Mouse (Mus musculus): ENCODE measurements around the gene Ube2r2. TPM values are rescaled to one million over a fixed set of nuclear protein-coding genes. Genes with fewer than 3 reads are reported as not detected.

Ube2r2 gene
- polyA plus RNA-seq, 1 experiment = 69.0 TPM

DNA sequence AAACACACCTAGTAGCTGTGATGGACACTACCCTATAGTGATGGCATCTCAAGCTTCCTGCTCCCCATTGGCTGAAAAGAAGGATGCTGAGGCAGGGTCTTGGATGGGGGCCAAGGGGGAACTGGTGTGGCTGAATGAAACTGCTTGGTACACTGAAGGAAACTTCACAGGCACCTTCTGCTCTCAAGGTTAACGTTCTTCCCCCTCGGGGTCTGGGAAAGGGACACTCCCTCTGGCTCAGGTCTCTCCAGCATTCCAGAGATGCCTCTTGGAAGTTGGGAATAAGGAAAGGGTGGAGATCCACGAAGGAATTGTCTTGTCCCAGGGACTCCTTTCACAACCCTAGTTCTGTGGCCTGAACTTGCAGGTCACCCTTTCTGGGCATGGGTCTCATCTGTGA lies 44.2 kb upstream of the Ube2r2 start:
- Histone ChIP-seq H3K4me3 (no peak overlapping the region), H3ac (ENCODE audit: control insufficient read depth, insufficient read length) (no peak overlapping the region), H3K36me3 (ENCODE audit: control insufficient read depth, insufficient read depth) (no peaks in the 10 kb centered on the region), H3K79me2 (ENCODE audit: control insufficient read depth, insufficient read depth) (no peaks in the 10 kb centered on the region), H3K4me2 (ENCODE audit: low read depth) (no peak overlapping the region), H3K27me3 (ENCODE audit: control insufficient read depth, insufficient read depth, insufficient read length) (peaks cover 20% of the 10 kb centered on the region)
- TF ChIP-seq SRF (IDR thresholded peaks at IDR 0.05; ENCODE audit: control insufficient read depth, insufficient read length, low read depth) = no peak
- TF ChIP-seq E2F4 (IDR thresholded peaks at IDR 0.05; ENCODE audit: insufficient read depth) = no peak
- TF ChIP-seq USF1 (IDR thresholded peaks at IDR 0.05; ENCODE audit: low read depth) = no peak
- TF ChIP-seq MYOG (IDR thresholded peaks at IDR 0.05; ENCODE audit: control insufficient read depth in 1 of 3, insufficient read depth in 1 of 3, insufficient read length in 2 of 3, low read depth in 2 of 3) = no peak
- no peak for TF ChIP-seq MAX (IDR thresholded peaks at IDR 0.05; ENCODE audit: low read depth)
- no peak for TF ChIP-seq MYOD1 (IDR thresholded peaks at IDR 0.05; ENCODE audit: control insufficient read depth in 1 of 3, insufficient read length in 2 of 3, low read depth in 2 of 3)
- TF ChIP-seq TCF3 (IDR thresholded peaks at IDR 0.05; ENCODE audit: insufficient read length, low read depth) = no peak
- TF ChIP-seq POLR2AphosphoS2 (IDR thresholded peaks at IDR 0.05; ENCODE audit: insufficient read length, low read depth) = no peak
- no peak for TF ChIP-seq TCF12 (IDR thresholded peaks at IDR 0.05; ENCODE audit: insufficient read depth, poor library complexity, severe bottlenecking)
- no peak for TF ChIP-seq REST (IDR thresholded peaks at IDR 0.05; ENCODE audit: insufficient read depth, insufficient read length)
- no peak for TF ChIP-seq CEBPB (IDR thresholded peaks at IDR 0.05; ENCODE audit: insufficient read depth, poor library complexity, severe bottlenecking)
- TF ChIP-seq POLR2A (IDR thresholded peaks at IDR 0.05; ENCODE audit: insufficient read length, low read depth) = no peak

DNA sequence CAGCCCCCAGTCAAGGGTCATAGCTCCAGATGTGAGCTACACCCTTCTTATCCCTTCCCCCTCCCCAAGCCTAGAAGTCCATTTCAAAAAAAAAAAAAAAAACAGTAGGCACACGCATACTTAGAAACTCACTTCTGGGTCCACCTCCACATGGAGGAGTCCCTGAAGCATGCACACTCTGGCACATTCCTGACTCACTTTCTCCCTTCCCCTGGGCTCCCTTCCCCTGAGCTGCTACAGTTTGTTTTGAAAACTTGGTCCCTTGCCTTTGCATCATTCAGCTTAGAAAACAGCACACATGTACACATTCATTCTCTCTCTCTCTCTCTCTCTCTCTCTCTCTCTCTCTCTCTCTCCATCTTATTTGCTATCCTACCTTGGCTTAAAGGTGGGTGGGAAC lies 42.6 kb upstream of the Ube2r2 start:
- H3K36me3 ChIP-seq (ENCODE audit: control insufficient read depth, insufficient read depth) = no peaks in the 10 kb centered on the region
- no peak overlapping the region for H3K4me2 ChIP-seq (ENCODE audit: low read depth)
- TF ChIP-seq REST (IDR thresholded peaks at IDR 0.05; ENCODE audit: insufficient read depth, insufficient read length) (no peak), MAX (IDR thresholded peaks at IDR 0.05; ENCODE audit: low read depth) (no peak), POLR2AphosphoS2 (IDR thresholded peaks at IDR 0.05; ENCODE audit: insufficient read length, low read depth) (no peak), TCF3 (IDR thresholded peaks at IDR 0.05; ENCODE audit: insufficient read length, low read depth) (no peak), MYOG (IDR thresholded peaks at IDR 0.05; ENCODE audit: control insufficient read depth in 1 of 3, insufficient read depth in 1 of 3, insufficient read length in 2 of 3, low read depth in 2 of 3) (no peak), MYOD1 (IDR thresholded peaks at IDR 0.05; ENCODE audit: control insufficient read depth in 1 of 3, insufficient read length in 2 of 3, low read depth in 2 of 3) (no peak), POLR2A (IDR thresholded peaks at IDR 0.05; ENCODE audit: insufficient read length, low read depth) (no peak), SRF (IDR thresholded peaks at IDR 0.05; ENCODE audit: control insufficient read depth, insufficient read length, low read depth) (no peak), TCF12 (IDR thresholded peaks at IDR 0.05; ENCODE audit: insufficient read depth, poor library complexity, severe bottlenecking) (no peak), E2F4 (IDR thresholded peaks at IDR 0.05; ENCODE audit: insufficient read depth) (no peak), USF1 (IDR thresholded peaks at IDR 0.05; ENCODE audit: low read depth) (no peak), CEBPB (IDR thresholded peaks at IDR 0.05; ENCODE audit: insufficient read depth, poor library complexity, severe bottlenecking) (no peak)
- H3K27me3 ChIP-seq (ENCODE audit: control insufficient read depth, insufficient read depth, insufficient read length) = peaks cover 16% of the 10 kb centered on the region
- H3K4me3 ChIP-seq = no peak overlapping the region
- H3ac ChIP-seq (ENCODE audit: control insufficient read depth, insufficient read length) = no peak overlapping the region
- no peaks in the 10 kb centered on the region for H3K79me2 ChIP-seq (ENCODE audit: control insufficient read depth, insufficient read depth)

DNA sequence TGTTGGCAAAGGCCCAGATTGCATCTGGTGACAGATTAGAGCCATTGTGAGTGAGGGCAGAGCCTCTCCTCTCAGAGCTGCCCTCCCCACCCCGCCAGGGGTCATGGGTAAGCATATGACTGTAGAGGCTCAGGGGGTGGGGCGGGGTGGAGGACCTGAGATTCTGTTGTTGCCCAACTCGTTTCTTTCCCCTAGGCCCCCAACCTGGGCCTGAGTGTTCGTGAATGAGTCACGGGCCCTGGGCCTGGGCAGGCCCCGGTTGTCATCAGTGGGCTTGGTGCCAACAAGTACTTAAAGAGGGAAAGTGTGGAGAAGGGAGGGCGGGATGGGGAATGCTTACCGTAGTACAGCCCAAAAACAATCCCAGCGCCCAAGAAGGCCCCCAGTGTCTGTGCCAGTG lies 41.2 kb upstream of the Ube2r2 start:
- Histone ChIP-seq H3K27me3 (ENCODE audit: control insufficient read depth, insufficient read depth, insufficient read length) (peaks cover 7% of the 10 kb centered on the region), H3K79me2 (ENCODE audit: control insufficient read depth, insufficient read depth) (no peaks in the 10 kb centered on the region), H3K4me3 (no peak overlapping the region), H3K36me3 (ENCODE audit: control insufficient read depth, insufficient read depth) (no peaks in the 10 kb centered on the region), H3K4me2 (ENCODE audit: low read depth) (no peak overlapping the region), H3ac (ENCODE audit: control insufficient read depth, insufficient read length) (no peak overlapping the region)
- TF ChIP-seq CEBPB (IDR thresholded peaks at IDR 0.05; ENCODE audit: insufficient read depth, poor library complexity, severe bottlenecking) (no peak), MAX (IDR thresholded peaks at IDR 0.05; ENCODE audit: low read depth) (no peak), TCF12 (IDR thresholded peaks at IDR 0.05; ENCODE audit: insufficient read depth, poor library complexity, severe bottlenecking) (no peak), POLR2A (IDR thresholded peaks at IDR 0.05; ENCODE audit: insufficient read length, low read depth) (no peak), SRF (IDR thresholded peaks at IDR 0.05; ENCODE audit: control insufficient read depth, insufficient read length, low read depth) (no peak), MYOD1 (IDR thresholded peaks at IDR 0.05; ENCODE audit: control insufficient read depth in 1 of 3, insufficient read length in 2 of 3, low read depth in 2 of 3) (no peak), E2F4 (IDR thresholded peaks at IDR 0.05; ENCODE audit: insufficient read depth) (no peak), POLR2AphosphoS2 (IDR thresholded peaks at IDR 0.05; ENCODE audit: insufficient read length, low read depth) (no peak), USF1 (IDR thresholded peaks at IDR 0.05; ENCODE audit: low read depth) (no peak), MYOG (IDR thresholded peaks at IDR 0.05; ENCODE audit: control insufficient read depth in 1 of 3, insufficient read depth in 1 of 3, insufficient read length in 2 of 3, low read depth in 2 of 3) (no peak), REST (IDR thresholded peaks at IDR 0.05; ENCODE audit: insufficient read depth, insufficient read length) (no peak)

DNA sequence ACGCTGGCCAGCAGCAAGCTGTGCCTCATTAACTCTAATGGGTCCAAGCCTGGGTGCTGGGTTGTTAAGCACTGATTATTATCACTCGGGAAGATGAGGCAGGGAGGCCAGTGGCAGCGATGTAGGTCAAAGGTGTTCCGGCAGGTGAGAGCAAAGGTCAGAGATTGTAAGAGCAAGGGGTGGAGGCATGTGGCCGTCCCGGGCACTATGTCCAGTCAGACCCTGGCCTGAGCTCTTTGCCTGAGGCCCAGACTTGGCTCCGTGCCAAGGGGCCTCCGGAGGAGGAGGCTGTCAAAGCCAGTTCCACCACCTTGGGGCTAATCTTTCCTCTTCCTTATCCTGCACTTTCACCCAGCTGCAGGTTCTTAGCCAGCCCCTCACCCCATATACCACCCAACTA lies 39.4 kb upstream of the Ube2r2 start:
- Histone ChIP-seq H3K79me2 (ENCODE audit: control insufficient read depth, insufficient read depth) (no peaks in the 10 kb centered on the region), H3K4me2 (ENCODE audit: low read depth) (no peak overlapping the region), H3ac (ENCODE audit: control insufficient read depth, insufficient read length) (no peak overlapping the region), H3K27me3 (ENCODE audit: control insufficient read depth, insufficient read depth, insufficient read length) (peaks cover 7% of the 10 kb centered on the region), H3K36me3 (ENCODE audit: control insufficient read depth, insufficient read depth) (no peaks in the 10 kb centered on the region), H3K4me3 (no peak overlapping the region)
- TF ChIP-seq REST (IDR thresholded peaks at IDR 0.05; ENCODE audit: insufficient read depth, insufficient read length) (no peak), E2F4 (IDR thresholded peaks at IDR 0.05; ENCODE audit: insufficient read depth) (no peak), MYOD1 (IDR thresholded peaks at IDR 0.05; ENCODE audit: control insufficient read depth in 1 of 3, insufficient read length in 2 of 3, low read depth in 2 of 3) (no peak), MAX (IDR thresholded peaks at IDR 0.05; ENCODE audit: low read depth) (no peak), TCF3 (IDR thresholded peaks at IDR 0.05; ENCODE audit: insufficient read length, low read depth) (no peak), USF1 (IDR thresholded peaks at IDR 0.05; ENCODE audit: low read depth) (no peak), POLR2A (IDR thresholded peaks at IDR 0.05; ENCODE audit: insufficient read length, low read depth) (no peak), TCF12 (IDR thresholded peaks at IDR 0.05; ENCODE audit: insufficient read depth, poor library complexity, severe bottlenecking) (no peak), SRF (IDR thresholded peaks at IDR 0.05; ENCODE audit: control insufficient read depth, insufficient read length, low read depth) (no peak), POLR2AphosphoS2 (IDR thresholded peaks at IDR 0.05; ENCODE audit: insufficient read length, low read depth) (no peak), MYOG (IDR thresholded peaks at IDR 0.05; ENCODE audit: control insufficient read depth in 1 of 3, insufficient read depth in 1 of 3, insufficient read length in 2 of 3, low read depth in 2 of 3) (no peak), CEBPB (IDR thresholded peaks at IDR 0.05; ENCODE audit: insufficient read depth, poor library complexity, severe bottlenecking) (no peak)

Measured in myocyte (in vitro differentiated cells).